Mouse (Mus musculus) left cerebral cortex, postnatal 25 days (tissue): Measurements from ENCODE around the gene Tmem240. TPM values are rescaled to one million over a fixed set of nuclear protein-coding genes. Genes with fewer than 3 reads are reported as not detected.

ENCODE experiments used
- DNase-seq, 2 experiments: peaks; one replicate each; pipeline ENCODE4 v3.0.0; 2022; ENCODE audit warnings: low spot score in 2 of 2, mixed read lengths in 1 of 2
- intact Hi-C: fragments of 180-260 bp; cut with DNase I; formaldehyde crosslinking; loops from one replicate; pipeline ENCODE4 v1.15.1; 2025
- total RNA-seq, 2 experiments: library from RNA; stranded (reverse); gene quantifications; 2 replicates each; pipeline ENCODE4 v1.2.3; 2021

The Tmem240 gene
- total RNA-seq, 2 experiments from 2014 or later: 58.0 to 61.9 TPM

DNA sequence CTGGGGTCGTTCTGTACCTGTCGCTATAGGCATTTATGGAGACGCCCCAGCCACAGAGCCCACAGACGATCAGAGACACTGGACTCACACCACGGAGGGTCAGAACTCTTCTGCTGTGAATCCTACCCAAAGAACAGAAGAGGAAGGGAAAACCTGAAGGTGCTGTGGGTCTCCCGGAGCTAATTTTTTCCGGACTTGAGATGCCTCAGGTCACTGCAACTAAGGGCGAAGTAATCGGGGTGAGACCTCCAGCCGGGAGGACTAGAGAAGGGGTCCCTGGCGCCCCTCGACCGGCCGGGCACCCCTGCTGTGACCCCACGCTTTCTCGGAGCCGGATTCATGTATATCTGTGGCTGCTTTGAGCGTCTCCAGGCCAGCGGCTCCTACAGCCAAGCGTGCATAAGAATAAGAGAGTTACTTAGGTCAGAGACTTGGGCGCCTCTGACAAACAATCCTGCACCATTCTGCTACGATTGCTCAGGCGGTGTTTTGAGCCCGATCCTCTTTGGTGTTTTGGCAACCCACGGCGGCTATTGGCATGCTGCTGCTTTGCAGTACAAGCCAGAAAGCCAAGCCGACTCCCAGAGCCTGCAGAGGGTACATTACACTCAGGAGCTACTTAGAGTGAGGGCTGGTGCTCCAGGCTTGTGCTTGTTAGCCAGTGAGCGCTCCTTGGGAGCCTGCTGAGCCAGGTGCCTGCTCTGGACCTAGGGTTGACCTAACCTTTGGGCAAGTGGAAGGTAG, 26.9 kb downstream of the Tmem240 start:
- intact Hi-C loops: no loop called here
- DNase-seq: no peak

DNA sequence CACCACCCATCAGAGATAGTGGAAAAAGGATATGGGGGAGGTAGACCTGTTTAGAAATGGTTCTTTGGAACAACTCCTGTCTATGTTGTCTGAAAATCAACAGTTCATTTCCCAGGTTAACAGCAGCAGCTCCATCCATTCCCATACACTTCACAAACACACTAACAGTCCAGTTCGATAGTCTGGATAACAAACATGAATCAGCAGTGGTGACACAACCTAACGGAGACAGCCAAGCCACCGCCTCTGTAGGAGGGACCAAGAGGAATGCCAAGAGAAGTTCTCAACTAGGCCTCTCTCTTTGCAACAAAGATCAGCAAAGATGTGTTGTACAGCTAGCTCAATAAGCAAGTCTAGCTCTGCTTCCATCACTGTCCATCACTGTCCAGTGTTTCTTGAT, 27.8 kb downstream of the Tmem240 start:
- DNase-seq: no peak
- intact Hi-C loops: no loop called here

GRCm38 (mm10) chr4:155769496-155769879, 34.9 kb downstream of the Tmem240 start:
- intact Hi-C loops: no loop called here
- no peak for DNase-seq

DNA sequence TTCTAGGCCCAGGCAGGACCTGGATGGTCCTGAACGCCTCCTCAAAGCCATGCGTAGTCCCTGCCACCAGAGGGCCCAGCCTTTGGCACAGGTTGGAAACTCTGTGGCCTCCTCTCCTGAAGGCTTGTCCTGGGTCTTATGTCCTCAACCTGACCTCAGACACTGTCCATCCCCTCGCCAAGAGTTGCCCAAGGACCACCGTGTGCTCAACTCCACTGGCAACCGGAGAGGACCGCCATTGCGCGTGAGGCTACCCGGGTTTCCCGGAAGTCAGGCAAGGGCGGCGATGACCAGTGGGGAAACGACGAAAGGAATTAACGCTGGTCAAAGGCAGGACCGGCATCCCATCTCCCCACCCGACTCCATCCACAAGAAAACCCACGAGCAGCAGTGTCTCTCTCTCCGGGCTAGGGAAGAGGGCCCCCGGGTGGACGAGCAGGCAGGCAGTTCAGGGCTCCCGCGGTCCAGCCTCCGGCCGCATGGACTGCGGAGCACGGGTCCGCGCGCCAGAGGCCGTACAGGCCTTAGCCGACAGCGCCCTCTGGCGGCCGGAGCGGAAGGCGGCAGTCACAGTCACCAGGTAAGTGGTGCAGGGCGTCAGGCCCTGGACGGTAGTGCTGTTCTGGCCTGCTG, 35.4 kb downstream of the Tmem240 start:
- intact Hi-C loops: loop anchor here (5.0 kb wide), 1 partner anchor 48 kb away; no protein-coding TSS in a partner anchor
- DNase-seq: peak; percentile 91 to 93

DNA sequence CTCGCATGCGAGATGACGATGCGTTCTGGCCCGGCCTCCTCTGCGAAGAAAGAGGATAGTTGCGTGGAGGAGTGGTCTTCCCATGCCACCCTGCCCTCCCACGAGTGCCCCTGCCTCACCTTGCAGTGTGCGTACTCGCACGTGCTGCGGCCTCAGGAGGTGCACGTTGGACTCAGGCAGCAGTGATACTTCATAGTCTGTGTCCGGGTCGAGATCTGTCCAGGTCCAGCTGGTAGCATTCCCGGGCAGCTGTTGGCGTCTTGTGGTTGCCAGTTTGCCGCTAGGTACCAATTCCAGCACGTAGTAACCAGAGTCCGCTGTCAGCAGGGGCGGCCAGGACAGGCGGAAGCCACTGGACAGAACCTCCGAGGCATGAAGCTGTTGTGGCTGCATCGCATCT, 36.0 kb downstream of the Tmem240 start:
- intact Hi-C loops: loop anchor here (5.0 kb wide), 1 partner anchor 48 kb away; no protein-coding TSS in a partner anchor
- no peak for DNase-seq

DNA sequence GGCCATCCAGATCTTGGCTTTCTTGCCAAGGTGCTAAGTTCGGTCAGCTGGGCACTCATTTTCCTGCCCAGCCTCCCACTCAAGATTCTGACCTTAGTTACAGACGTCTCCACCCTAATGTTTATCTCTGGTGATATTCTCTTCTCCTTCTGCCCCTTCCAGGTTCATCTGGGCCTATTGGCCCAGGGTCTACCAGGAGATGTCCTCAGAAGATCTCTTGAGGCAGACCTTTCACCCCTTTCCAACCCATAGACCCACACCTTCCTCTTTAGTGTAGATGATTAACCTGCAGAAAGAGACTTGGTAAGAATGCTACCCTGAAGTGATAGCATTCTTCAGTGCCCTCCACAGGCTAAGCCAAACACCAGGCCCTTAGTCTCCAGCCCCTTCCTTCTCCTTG, 37.1 kb downstream of the Tmem240 start:
- intact Hi-C loops: loop anchor here (5.0 kb wide), 1 partner anchor 49 kb away; no protein-coding TSS in a partner anchor
- DNase-seq: no peak

DNA sequence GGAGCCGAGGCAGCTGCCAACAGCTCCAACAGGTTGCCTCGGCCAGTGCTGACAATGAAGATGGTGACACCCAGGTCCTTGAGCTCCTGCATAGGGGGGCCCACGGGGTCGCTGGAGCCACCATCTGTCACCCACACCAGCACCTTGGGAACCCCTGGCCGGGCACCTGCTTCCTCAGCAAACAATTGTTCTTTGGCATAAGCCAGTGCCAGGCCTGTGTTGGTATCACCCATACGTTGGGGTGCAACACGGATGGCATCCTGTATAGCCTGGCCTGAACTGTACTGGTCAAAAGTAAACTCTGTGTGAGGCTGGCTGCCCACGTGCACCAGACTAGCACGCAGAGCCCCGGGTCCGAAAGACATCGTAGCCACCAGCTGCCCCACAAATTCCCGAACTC, 38.2 kb downstream of the Tmem240 start:
- DNase-seq: no peak
- intact Hi-C loops: loop anchor here (5.0 kb wide), 1 partner anchor 50 kb away; no protein-coding TSS in a partner anchor

DNA sequence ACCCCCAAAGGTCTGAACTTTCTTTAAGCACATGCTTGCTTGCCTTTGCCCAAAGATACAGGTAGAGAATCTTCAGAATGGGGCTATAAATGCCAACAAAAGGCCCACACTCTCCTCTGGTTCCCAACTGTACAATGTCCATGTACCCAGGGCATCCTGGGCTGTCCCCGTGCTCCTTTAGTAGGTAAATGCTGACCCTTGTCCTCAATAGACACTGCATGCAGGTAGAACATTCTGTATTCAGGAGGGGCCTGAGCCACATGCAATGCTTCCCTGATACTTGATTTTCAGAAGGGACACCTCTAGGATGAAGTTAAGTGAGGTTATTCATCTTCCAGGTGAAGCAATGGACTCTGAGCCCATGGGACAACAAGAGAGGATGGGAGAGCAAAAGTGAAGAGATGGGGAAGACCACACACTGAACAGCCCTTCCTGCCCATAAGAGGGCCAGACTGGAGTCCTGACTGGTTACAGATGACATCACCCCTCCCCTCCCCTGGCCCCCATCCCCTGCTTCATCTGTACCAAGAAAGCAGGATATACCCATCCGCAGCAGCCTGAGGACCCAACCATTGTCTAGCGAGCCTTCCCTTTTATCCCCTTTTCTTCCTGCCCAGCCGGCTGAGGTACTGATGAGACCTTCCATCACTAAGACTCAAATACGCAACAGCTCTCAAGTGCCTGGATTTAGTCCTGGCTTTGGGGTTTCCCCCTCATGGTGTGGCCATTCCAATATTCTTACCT, 38.9 kb downstream of the Tmem240 start:
- intact Hi-C loops: loop anchor here (5.0 kb wide), 1 partner anchor 51 kb away; no protein-coding TSS in a partner anchor
- DNase-seq: no peak

- DNase-seq: peak; percentile 84 to 89
- intact Hi-C loops: loop anchor here (5.0 kb wide), 1 partner anchor 52 kb away; no protein-coding TSS in a partner anchor
Observed at GRCm38 (mm10) chr4:155774280-155774754, 39.7 kb downstream of the Tmem240 start, which contains the start of gene Vwa1. Gene Vwa1 (minus strand): TSS chr4:155774698.

DNA sequence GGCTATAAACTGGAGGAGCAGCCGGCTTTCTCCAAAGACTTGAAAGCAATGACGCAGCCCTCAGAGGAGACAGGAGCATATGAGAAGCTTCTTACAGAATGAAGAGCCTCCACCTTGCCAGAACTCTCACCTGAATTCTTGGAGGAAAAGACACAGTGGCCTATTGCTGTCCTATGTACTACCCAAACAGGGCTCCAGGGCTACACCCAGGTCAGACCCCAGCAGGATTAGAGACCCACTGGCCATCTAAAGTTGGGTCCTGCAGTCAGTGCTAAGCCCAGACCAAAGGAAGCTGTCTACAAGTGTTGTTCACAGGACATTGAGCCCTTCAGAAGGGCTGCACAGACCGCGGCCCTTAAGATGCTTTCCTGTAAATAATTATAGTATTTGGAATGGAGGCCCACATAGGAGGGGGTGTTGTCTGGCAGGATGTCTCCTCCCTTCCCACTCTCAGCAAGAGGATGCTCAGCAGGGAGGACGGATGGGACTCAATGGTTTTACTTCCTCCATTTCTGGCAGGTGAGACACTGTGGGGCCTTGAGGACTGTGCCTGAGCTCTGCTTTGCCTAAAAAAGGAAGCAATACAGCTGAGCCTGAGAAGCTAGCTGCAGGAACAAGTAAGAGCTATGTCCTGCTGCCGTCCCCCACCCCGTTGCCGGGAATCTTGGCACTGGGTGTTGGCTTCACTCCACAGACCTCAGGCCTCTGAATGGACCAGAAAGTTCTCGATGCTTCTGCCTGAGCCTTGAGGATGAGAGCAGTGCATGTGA, 40.6 kb downstream of the Tmem240 start:
- intact Hi-C loops: loop anchor here (5.0 kb wide), 1 partner anchor 53 kb away; no protein-coding TSS in a partner anchor
- DNase-seq: peak; percentile 40 to 51

GRCm38 (mm10) chr4:155775855-155776254, 41.3 kb downstream of the Tmem240 start:
- DNase-seq: no peak
- intact Hi-C loops: no loop called here

DNA sequence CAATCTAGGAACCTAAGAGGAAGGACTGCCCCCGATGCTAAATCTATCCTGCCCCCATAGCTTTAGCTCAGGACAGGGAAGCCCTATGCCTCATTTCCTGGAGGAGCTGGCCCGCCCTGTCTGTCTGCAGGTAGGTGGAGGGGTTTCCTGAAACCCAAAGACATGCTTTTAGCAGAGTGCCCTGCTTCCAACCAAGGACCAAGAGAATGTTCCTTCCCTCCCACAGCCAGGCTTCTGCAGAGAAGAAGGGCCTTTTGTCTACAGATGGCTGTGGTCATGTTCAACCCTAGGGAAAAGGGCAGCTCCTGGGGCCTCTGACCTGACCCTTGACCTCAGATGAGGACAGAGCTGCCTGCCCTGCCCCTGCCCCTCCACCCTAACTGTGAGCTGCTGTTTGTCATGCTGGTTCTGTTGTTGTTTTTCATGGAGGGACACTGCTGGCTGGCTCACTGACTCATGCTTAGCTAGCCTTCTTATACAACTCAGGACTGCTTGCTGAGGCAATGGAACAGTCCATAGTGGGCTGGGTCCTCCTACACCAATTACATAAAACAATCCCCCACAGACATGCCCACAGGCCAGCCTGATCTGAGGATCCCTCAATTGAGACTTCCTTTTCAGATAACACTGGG, 42.2 kb downstream of the Tmem240 start:
- intact Hi-C loops: no loop called here
- peak; percentile 35 to 83 for DNase-seq

- intact Hi-C loops: no loop called here
- no peak for DNase-seq
Observed at GRCm38 (mm10) chr4:155777816-155778215, 43.2 kb downstream of the Tmem240 start.

DNA sequence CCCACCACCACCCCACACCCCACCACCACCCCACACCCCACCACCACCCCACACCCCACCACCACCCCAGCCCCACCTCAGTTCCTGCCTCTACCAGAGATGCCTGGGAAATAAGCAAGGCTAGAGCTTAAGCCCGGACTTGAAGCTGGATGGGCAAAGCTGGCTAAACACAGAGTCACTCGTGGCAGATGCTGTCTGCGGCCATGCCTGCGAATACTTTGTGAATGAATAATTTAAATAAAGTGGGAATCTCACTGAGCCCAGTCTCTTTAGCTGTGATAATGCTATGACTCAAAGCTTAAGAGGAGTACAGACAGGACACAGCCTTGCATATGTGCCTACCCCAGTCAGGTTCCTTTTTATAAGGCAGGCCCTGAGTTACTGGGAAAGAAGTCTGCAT, 44.9 kb downstream of the Tmem240 start:
- intact Hi-C loops: no loop called here
- peak in 1 of 2 experiments; percentile 13 for DNase-seq

- peak in 1 of 2 experiments; percentile 39 for DNase-seq
- intact Hi-C loops: no loop called here
Observed at GRCm38 (mm10) chr4:155780895-155781294, 46.3 kb downstream of the Tmem240 start.

DNA sequence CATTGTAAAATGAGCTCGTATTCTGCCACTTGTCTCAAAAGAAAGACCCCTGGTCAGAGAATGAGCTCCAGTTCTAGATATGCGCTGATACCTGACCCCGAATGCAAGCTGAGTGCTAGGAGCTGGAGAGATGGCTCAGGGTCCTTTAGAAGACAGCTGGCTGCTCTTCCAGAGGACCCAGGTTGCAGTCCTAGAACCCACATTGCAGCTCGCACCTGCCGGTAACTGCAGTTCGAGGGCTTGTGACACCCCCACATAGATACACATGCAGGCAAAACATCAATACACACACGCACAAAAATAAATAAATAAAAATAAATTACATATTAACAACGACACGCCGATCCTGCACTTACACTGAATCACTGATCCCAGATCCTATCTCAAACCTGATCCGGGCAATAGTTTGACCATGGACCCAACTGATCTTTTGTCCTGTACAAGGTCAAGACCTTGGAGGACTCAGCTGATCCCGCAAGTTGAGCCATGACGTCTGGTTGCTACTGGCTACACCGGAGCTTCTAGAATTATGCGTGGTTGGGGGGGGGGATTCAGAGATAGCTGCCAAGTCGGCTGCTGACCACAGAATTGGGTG, 49.0 kb downstream of the Tmem240 start:
- intact Hi-C loops: no loop called here
- peak; percentile 23 to 28 for DNase-seq

DNA sequence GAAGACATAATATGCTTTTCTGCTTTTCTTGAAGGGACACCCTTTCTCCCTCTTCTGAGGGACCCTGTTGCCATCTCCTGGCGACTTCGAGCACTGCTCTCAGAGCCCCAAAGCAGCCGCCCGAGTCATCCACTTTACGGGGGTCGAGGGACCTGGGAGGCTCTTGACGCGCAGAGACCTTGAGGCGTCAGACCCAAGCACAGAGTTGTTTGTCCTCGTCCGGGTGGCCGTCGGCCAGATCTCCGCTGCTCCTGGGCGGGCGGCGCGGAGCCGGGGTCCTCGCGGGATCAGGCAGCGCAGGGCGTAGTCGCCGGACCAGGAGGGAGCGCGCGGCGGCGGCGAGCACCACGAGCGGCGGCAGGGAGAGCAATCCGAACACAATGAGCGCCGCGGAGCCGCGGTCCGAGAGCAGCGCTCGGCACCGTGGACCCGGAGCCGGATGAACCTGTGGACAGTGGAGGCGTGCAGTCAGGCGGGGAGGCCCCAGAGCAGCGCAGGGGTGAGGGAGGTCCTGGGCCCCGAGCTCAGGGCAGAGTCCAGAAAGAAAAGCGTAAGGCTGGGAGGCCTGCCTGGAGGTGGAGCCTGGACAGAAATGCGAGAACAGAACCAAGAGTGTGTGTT, 49.6 kb downstream of the Tmem240 start:
- DNase-seq: peak; percentile 80 to 83
- intact Hi-C loops: no loop called here

- intact Hi-C loops: no loop called here
- DNase-seq: no peak
Observed at GRCm38 (mm10) chr4:155785246-155785645, 50.6 kb downstream of the Tmem240 start.
